ENCODE assay signal across 25 mouse cellular contexts in the genomic region with DNA sequence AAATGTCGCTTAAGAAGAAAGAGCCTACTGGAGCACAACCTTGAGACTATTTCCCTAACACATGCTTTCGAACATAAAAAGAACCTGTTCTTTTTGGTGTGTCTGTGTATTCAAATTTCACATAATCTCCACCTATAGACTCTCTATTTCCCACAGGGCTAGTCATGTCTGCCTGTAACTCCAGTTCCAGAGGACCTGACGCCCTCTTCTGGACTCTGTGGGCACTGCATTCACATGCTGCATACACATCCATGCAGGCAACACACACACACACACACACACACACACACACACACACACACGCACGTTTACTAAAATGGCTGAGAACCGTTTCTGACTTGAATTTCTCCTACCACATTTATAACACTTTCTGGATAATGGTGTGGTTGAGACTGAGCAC.
DNase-seq lines count a peak whose midpoint lies in the region; ATAC-seq and TF ChIP-seq lines count a peak whose summit lies in the region.
"Had no signal": no experiment of that assay in that cellular context is flagged by ENCODE, and none has a peak within 500 bp of the region (broad histone marks: within the 10 kb centered on the region; RNA-seq: fewer than 3 reads in every experiment).

No protein-coding gene starts in this region.

- H3K4me3 ChIP-seq in testis, adult 2 months (ENCODE audit: control insufficient read depth, low read depth, low read length): no peak overlapping the region
- no peak overlapping the region for H3K4me3 ChIP-seq in heart, embryonic 12.5 days
- H3K4me3 ChIP-seq: gastrocnemius, adult 2 months; heart, embryonic 13.5 days; hindbrain, embryonic 12.5 days; hindbrain, embryonic 15.5 days had no signal

- DNase-seq in testis, postnatal 10 days (ENCODE audit: low spot score): no peak
- DNase-seq in ES-CJ7 (ENCODE audit: low read depth, low spot score): peak; percentile 36
- DNase-seq in R1 (ENCODE audit: low read depth, low spot score): peak; percentile 65
- no peak for DNase-seq in urinary bladder, postnatal 36 days (ENCODE audit: low spot score in 2 of 2)
- no peak for DNase-seq in layer of hippocampus, adult 11-12 months (ENCODE audit: low spot score)
- DNase-seq: adrenal gland, postnatal 10 days; cerebellum, adult 11 months; cerebellum, adult 2 months; cerebellum, adult 9-11 months; cerebellum, postnatal 25 days; embryo, embryonic 11 days; forebrain, postnatal 0 days; gastrocnemius, adult 2 months; gastrocnemius, postnatal 14 days; heart, adult 18-20 months; kidney, adult 2 months had no signal

- WGBS in heart, embryonic 12.5 days: 88% methylated on average over 6 of the region's 6 CpGs

- no peaks in the 10 kb centered on the region for H3K27me3 ChIP-seq in testis, adult 2 months (ENCODE audit: control insufficient read depth, insufficient read depth, low read length)
- 0 out of 2 replicates have a peak, but pooled peaks cover 4% of the 10 kb centered on the region for H3K27me3 ChIP-seq in heart, embryonic 12.5 days (replicated peaks)
- H3K27me3 ChIP-seq: heart, embryonic 13.5 days; Patski had no signal

- no peak for TF ChIP-seq POLR2A in testis, adult 2 months (IDR thresholded peaks at IDR 0.05; ENCODE audit: control insufficient read depth, low read depth, low read length)

- peak; percentile 19; the same call in 1 of the 2 replicates for TF ChIP-seq CTCF in testis, adult 2 months (IDR thresholded peaks at IDR 0.05; ENCODE audit: control insufficient read depth, insufficient read depth, insufficient replicate concordance, low read depth, low read length)

- H3K36me3 ChIP-seq in testis, adult 2 months (ENCODE audit: control insufficient read depth, insufficient read depth, low read length): no peaks in the 10 kb centered on the region
- no peaks in the 10 kb centered on the region for H3K36me3 ChIP-seq in heart, embryonic 12.5 days
- H3K36me3 ChIP-seq: heart, embryonic 13.5 days; hindbrain, embryonic 12.5 days; hindbrain, embryonic 15.5 days had no signal

- H3K27ac ChIP-seq in testis, adult 2 months (ENCODE audit: control insufficient read depth, insufficient read depth, low read depth, low read length): no peak overlapping the region
- no peak overlapping the region for H3K27ac ChIP-seq in heart, embryonic 12.5 days (ENCODE audit: poor library complexity, severe bottlenecking)
- H3K27ac ChIP-seq: gastrocnemius, adult 2 months; heart, embryonic 13.5 days; hindbrain, embryonic 12.5 days; hindbrain, embryonic 15.5 days had no signal

- no peak overlapping the region for H3K4me2 ChIP-seq in heart, embryonic 12.5 days
- H3K4me2 ChIP-seq: heart, embryonic 13.5 days; hindbrain, embryonic 12.5 days; hindbrain, embryonic 15.5 days had no signal

- no peak for ATAC-seq in heart, embryonic 12.5 days (ENCODE audit: insufficient number of reproducible peaks, low FRiP score)
- ATAC-seq: activated CD4-positive, CD25-positive, alpha-beta regulatory T cell, adult 4 months; CD4-positive, CD25-positive, alpha-beta regulatory T cell, adult 4 months; intestine, postnatal 0 days; Patski had no signal

- H3K9me3 ChIP-seq in heart, embryonic 12.5 days (replicated peaks): no peaks in the 10 kb centered on the region
- H3K9me3 ChIP-seq: heart, embryonic 13.5 days; hindbrain, embryonic 12.5 days; hindbrain, embryonic 15.5 days had no signal

- H3K9ac ChIP-seq in heart, embryonic 12.5 days: no peak overlapping the region
- H3K9ac ChIP-seq: forebrain, postnatal 0 days; heart, embryonic 13.5 days; hindbrain, embryonic 12.5 days; hindbrain, embryonic 15.5 days had no signal

- H3K4me1 ChIP-seq in testis, adult 2 months (ENCODE audit: control insufficient read depth, insufficient read depth, low read length): no peaks in the 10 kb centered on the region
- H3K4me1 ChIP-seq in heart, embryonic 12.5 days (replicated peaks): no peaks in the 10 kb centered on the region
- H3K4me1 ChIP-seq: heart, embryonic 13.5 days; hindbrain, embryonic 15.5 days had no signal

Comparison
In these comparisons a context has a peak if more than half of its experiments do, and no peak if none do; other contexts are left out.
1. DNase-seq: peak in ES-CJ7 (single experiment) and R1 (single experiment); none in testis, postnatal 10 days (single experiment), urinary bladder, postnatal 36 days (0 of 2) and layer of hippocampus, adult 11-12 months (single experiment).